Mouse (Mus musculus) midbrain, embryonic 14.5 days (tissue): ENCODE results near the gene Tmem120b. TPM values are rescaled to one million over a fixed set of nuclear protein-coding genes. Genes with fewer than 3 reads are reported as not detected.
"Not testable (repeated sequence)": the region's sequence is repeated elsewhere in the genome, so short reads cannot be mapped to it uniquely, and the experiment has no call there.

Experiments used
- ATAC-seq: fragments of 200-750 bp; cut with Nextera tagmentation; 2 replicates; pipeline ENCODE4 v1.8.0; 2017; ENCODE audit warnings: moderate number of reproducible peaks, moderate library complexity; ENCODE audit not compliant: low FRiP score, low TSS enrichment
- DNase-seq: peaks from one replicate; pipeline ENCODE4 v3.0.0-alpha.2; 2015
- H3K27ac ChIP-seq: fragments of 300-500 bp; sonication (generic); replicated peaks from 2 replicates; pipeline ENCODE4 v1.5.1; 2014; ENCODE audit warnings: mild to moderate bottlenecking, low read depth, low read length, moderate library complexity
- H3K27me3 ChIP-seq: fragments of 300-500 bp; sonication (generic); 2 replicates; pipeline ENCODE4 v1.6.1; 2014; ENCODE audit warnings: low read length, control low read depth, mixed read lengths; ENCODE audit not compliant: control insufficient read depth, insufficient read depth
- H3K36me3 ChIP-seq: fragments of 300-500 bp; sonication (generic); 2 replicates; pipeline ENCODE4 v1.6.1; 2014; ENCODE audit warnings: low read length, control low read depth; ENCODE audit not compliant: control insufficient read depth, insufficient read depth
- H3K4me1 ChIP-seq: fragments of 300-500 bp; sonication (generic); 2 replicates; pipeline ENCODE4 v1.6.1; 2014; ENCODE audit warnings: mild to moderate bottlenecking, antibody characterized with exemption, low read length, control low read depth; ENCODE audit not compliant: control insufficient read depth, insufficient read depth
- H3K4me2 ChIP-seq: fragments of 300-500 bp; sonication (generic); 2 replicates; pipeline ENCODE4 v1.6.1; 2014; ENCODE audit warnings: mild to moderate bottlenecking, low read length, moderate library complexity
- H3K4me3 ChIP-seq: fragments of 300-500 bp; sonication (generic); replicated peaks from 2 replicates; pipeline ENCODE4 v1.5.1; 2014; ENCODE audit warnings: low read depth, low read length
- H3K9ac ChIP-seq: fragments of 300-500 bp; sonication (generic); replicated peaks from 2 replicates; pipeline ENCODE4 v1.6.1; 2014; ENCODE audit warnings: mild to moderate bottlenecking, low read length, moderate library complexity
- H3K9me3 ChIP-seq: fragments of 300-500 bp; sonication (generic); 2 replicates; pipeline ENCODE4 v1.6.1; 2016; ENCODE audit warnings: low read length, control low read depth, mixed read lengths; ENCODE audit not compliant: control insufficient read depth
- WGBS: fragments of 180-500 bp; shearing (Covaris S2); extraction: QIAGEN DNeasy Blood & Tissue Kit; methylation state at CpG from one replicate; pipeline ENCODE4 v1.1.7; 2014; 5-methylcytosine and 5-hydroxymethylcytosine counted together
- polyA plus RNA-seq: library from polyadenylated mRNA; unstranded; fragments of >200 nt; fragmentation: Nextera tagmentation; extraction: Ambion mirVana; gene quantifications from 2 replicates; pipeline ENCODE4 v1.2.1, GENCODE M21; 2014

Gene Tmem120b
- polyA plus RNA-seq, 1 experiment from 2014 or later, result 12.7 TPM

GRCm38 (mm10) chr5:123059757-123060520 is 8.3 kb upstream of the Tmem120b start:
- H3K27me3 ChIP-seq, result no peaks in the 10 kb centered on the region
- H3K36me3 ChIP-seq, result no peaks in the 10 kb centered on the region
- H3K27ac ChIP-seq, result no peak overlapping the region
- H3K9me3 ChIP-seq, result no peaks in the 10 kb centered on the region
- 44% methylated on average over 14 of the region's 14 CpGs for WGBS
- no peak overlapping the region for H3K4me3 ChIP-seq
- DNase-seq (peak; percentile 50), ATAC-seq (no peak)
- no peaks in the 10 kb centered on the region for H3K4me1 ChIP-seq
- no peak overlapping the region for H3K9ac ChIP-seq
- H3K4me2 ChIP-seq, result no peak overlapping the region

- DNase-seq (no peak), ATAC-seq (no peak)
- Histone ChIP-seq H3K4me2 (no peak overlapping the region), H3K9me3 (no peaks in the 10 kb centered on the region), H3K27me3 (no peaks in the 10 kb centered on the region), H3K27ac (no peak overlapping the region), H3K4me3 (no peak overlapping the region), H3K4me1 (no peaks in the 10 kb centered on the region), H3K9ac (no peak overlapping the region), H3K36me3 (no peaks in the 10 kb centered on the region)
- WGBS, result 89% methylated on average over 9 of the region's 9 CpGs
Observed at GRCm38 (mm10) chr5:123060706-123061401, 7.4 kb upstream of the Tmem120b start.

- H3K9ac ChIP-seq, H3K27ac ChIP-seq: not testable (repeated sequence)
Observed at GRCm38 (mm10) chr5:123061402-123061749, 6.8 kb upstream of the Tmem120b start.

GRCm38 (mm10) chr5:123063141-123063540 is 5.1 kb upstream of the Tmem120b start:
- 89% methylated on average over 3 of the region's 3 CpGs for WGBS
- DNase-seq, result no peak
- ATAC-seq, result no peak

More at GRCm38 (mm10) chr5:123061402-123061749, 6.8 kb upstream of the Tmem120b start:
- H3K4me1 ChIP-seq, H3K4me2 ChIP-seq, ATAC-seq, H3K36me3 ChIP-seq, DNase-seq, H3K4me3 ChIP-seq, H3K9me3 ChIP-seq, H3K27me3 ChIP-seq: not testable (repeated sequence)
- WGBS, result 82% methylated on average over 5 of the region's 6 CpGs

GRCm38 (mm10) chr5:123064207-123064606 is 4.0 kb upstream of the Tmem120b start:
- peak; percentile 95 for DNase-seq
- Histone ChIP-seq H3K9me3 (no peaks in the 10 kb centered on the region), H3K27me3 (no peaks in the 10 kb centered on the region), H3K9ac (no peak overlapping the region), H3K27ac (no peak overlapping the region), H3K4me1 (no peaks in the 10 kb centered on the region), H3K36me3 (no peaks in the 10 kb centered on the region), H3K4me3 (no peak overlapping the region), H3K4me2 (no peak overlapping the region)
- no peak for ATAC-seq
- 32% methylated on average over 6 of the region's 6 CpGs for WGBS

More at GRCm38 (mm10) chr5:123063141-123063540, 5.1 kb upstream of the Tmem120b start:
- Histone ChIP-seq H3K9ac (no peak overlapping the region), H3K36me3 (no peaks in the 10 kb centered on the region), H3K4me1 (no peaks in the 10 kb centered on the region), H3K4me3 (no peak overlapping the region), H3K4me2 (no peak overlapping the region), H3K9me3 (no peaks in the 10 kb centered on the region), H3K27me3 (no peaks in the 10 kb centered on the region), H3K27ac (no peak overlapping the region)

GRCm38 (mm10) chr5:123067395-123067995 is 720 bp upstream of the Tmem120b start:
- Histone ChIP-seq H3K9me3 (no peaks in the 10 kb centered on the region), H3K27me3 (no peaks in the 10 kb centered on the region), H3K4me2 (no peak overlapping the region), H3K9ac (no peak overlapping the region), H3K4me3 (no peak overlapping the region), H3K27ac (no peak overlapping the region), H3K36me3 (no peaks in the 10 kb centered on the region), H3K4me1 (no peaks in the 10 kb centered on the region)
- ATAC-seq, result no peak
- 25% methylated on average over 6 of the region's 6 CpGs for WGBS
- peak; percentile 66 for DNase-seq

GRCm38 (mm10) chr5:123068714-123069113 is 499 bp downstream of the Tmem120b start:
- Histone ChIP-seq H3K4me3 (no peak overlapping the region), H3K27me3 (no peaks in the 10 kb centered on the region), H3K9me3 (no peaks in the 10 kb centered on the region), H3K36me3 (no peaks in the 10 kb centered on the region), H3K4me2 (no peak overlapping the region), H3K27ac (no peak overlapping the region), H3K9ac (no peak overlapping the region), H3K4me1 (no peaks in the 10 kb centered on the region)
- DNase-seq (no peak), ATAC-seq (no peak)
- WGBS, result 79% methylated on average over 2 of the region's 2 CpGs

- peak overlapping the region; percentile 70 for H3K9ac ChIP-seq
- H3K4me1 ChIP-seq, result peaks cover 14% of the 10 kb centered on the region
- 8% methylated on average over 45 of the region's 45 CpGs for WGBS
- peak overlapping the region; percentile 96 for H3K4me2 ChIP-seq
- no peaks in the 10 kb centered on the region for H3K9me3 ChIP-seq
- peak overlapping the region; percentile 78 for H3K4me3 ChIP-seq
- peak overlapping the region; percentile 64; the same call in 1 of the 2 replicates for H3K27ac ChIP-seq
- DNase-seq (peak; percentile 97), ATAC-seq (peak; percentile 85)
- H3K27me3 ChIP-seq, result no peaks in the 10 kb centered on the region
- H3K36me3 ChIP-seq, result no peaks in the 10 kb centered on the region
Observed at GRCm38 (mm10) chr5:123075576-123076418, 7.6 kb downstream of the Tmem120b start.
